Mouse (Mus musculus): ENCODE results near the gene Sidt2.

DNA sequence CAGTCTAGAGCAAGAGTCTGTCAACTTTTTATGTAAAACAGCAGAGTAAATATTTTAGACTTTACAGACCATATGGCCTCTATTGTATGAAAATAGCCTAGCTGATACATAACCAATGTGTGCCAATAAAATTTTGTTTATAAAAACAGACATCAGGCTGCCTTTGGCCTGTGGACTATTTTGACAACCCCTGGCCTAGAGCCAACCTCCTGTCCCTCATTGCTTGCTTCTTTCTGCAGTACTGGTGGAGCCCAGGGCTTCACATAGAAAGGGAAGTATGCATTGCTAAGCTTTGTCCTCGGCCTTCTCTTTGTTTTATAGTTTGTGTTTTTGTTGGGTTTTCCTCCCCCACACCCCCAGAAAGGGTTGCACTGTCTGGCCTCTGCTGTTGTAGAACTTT is 23.1 kb downstream of the Sidt2 start:
- no peak for TF ChIP-seq POLR2A (IDR thresholded peaks at IDR 0.05; ENCODE audit: low read depth, low read length)
- TF ChIP-seq CTCF (conservative IDR thresholded peaks at IDR 0.05; ENCODE audit: insufficient read depth, insufficient read length, low read depth, low read length), result no peak
